Mouse (Mus musculus) cerebellum, adult 18-20 months (tissue): ENCODE measurements around the gene Olfr794.

Experiments
- DNase-seq, 2 experiments: peaks; one replicate each; pipeline ENCODE4 v3.0.0; 2021

The Olfr794 gene

GRCm38 (mm10) chr10:129567355-129567754 is at the start of gene Olfr794:
Gene Olfr794 (plus strand): TSS chr10:129567655.
- DNase-seq = no peak

DNA sequence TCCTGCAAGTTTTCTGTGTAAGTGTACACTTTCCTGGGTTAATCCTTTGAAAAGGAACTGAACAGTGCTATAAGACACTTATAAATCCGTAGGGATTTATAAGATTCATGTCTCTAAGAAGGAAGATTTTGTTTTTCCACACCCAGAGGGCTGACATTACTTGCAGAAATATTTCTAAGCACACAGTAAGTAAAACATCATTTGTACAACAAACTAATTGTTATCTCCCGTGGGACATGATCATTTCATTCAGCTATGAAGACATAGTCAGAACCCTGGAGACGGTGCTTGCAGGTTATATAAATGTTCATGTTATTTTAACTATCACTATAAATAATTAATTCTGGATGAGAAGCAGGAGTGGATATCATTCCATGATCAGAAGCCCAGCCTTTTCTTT is 46.0 kb upstream of the Olfr794 start, which contains the start of gene Olfr791:
Gene Olfr791 (plus strand): TSS at position 301 of the 400 bp plus-strand sequence.
- DNase-seq = no peak

- DNase-seq = no peak
Observed at GRCm38 (mm10) chr10:129538862-129539261, 28.6 kb upstream of the Olfr794 start, which contains the start of gene Olfr792. Gene Olfr792 (plus strand): TSS chr10:129539162.

DNA sequence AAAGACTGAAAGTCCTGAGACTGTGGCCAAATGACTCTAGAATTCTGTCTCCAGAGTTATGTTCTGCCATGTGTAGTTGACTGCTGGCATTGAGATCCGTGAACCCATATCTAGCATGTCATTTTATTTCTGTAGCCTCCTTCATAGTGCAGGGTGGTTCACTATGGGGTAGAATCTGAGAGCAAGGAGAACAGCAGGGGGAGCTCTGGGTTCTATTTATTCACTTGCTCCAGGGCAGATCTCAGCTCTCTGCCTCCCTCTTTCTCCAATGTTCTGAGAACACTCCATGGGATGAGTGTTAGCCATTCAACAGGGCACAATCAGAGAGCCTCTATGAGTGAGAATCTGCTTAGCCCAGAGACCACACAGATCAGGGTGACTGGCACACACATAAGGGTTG is 18.1 kb upstream of the Olfr794 start:
- DNase-seq = no peak

DNA sequence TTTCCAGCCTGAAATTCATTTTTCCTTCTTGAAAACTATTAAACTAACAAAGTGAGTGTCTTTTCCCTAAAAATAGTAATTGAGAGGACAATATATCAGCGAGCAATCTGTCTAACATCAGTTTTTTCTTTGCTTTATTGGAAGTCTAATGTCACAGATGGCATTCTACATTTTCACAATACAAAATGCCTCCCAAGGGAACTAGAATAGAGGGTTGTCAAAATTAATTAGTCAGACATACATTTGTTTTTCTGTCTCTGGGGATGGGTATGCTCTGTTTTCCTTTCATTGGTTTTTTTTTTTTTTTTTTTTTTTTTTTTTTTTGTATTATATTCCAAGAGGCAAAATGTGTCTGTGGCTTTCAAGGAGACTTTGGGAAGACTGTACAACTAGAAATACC is 9.6 kb downstream of the Olfr794 start:
- no peak for DNase-seq

GRCm38 (mm10) chr10:129612470-129612869 is 45.0 kb downstream of the Olfr794 start, which contains the start of gene Olfr796:
Gene Olfr796 (minus strand): TSS chr10:129612570.
- DNase-seq = no peak

GRCm38 (mm10) chr10:129621724-129622123 is 54.3 kb downstream of the Olfr794 start:
- no peak for DNase-seq
